Mouse (Mus musculus) layer of hippocampus, postnatal 25 days (tissue): ENCODE data around the gene Meis1. TPM values are rescaled to one million over a fixed set of nuclear protein-coding genes. Genes with fewer than 3 reads are reported as not detected.

Experiments
- DNase-seq, 2 experiments: peaks; one replicate each; pipeline ENCODE4 v3.0.0; 2022; ENCODE audit warnings: mixed read lengths in 2 of 2, low spot score in 1 of 2; ENCODE audit errors: extremely low spot score in 1 of 2
- total RNA-seq, 2 experiments: library from RNA; stranded (reverse); gene quantifications; 2 replicates each; pipeline ENCODE4 v1.2.3; 2021

Gene Meis1
- total RNA-seq, 2 experiments from 2014 or later, result 2.1 to 2.9 TPM

DNA sequence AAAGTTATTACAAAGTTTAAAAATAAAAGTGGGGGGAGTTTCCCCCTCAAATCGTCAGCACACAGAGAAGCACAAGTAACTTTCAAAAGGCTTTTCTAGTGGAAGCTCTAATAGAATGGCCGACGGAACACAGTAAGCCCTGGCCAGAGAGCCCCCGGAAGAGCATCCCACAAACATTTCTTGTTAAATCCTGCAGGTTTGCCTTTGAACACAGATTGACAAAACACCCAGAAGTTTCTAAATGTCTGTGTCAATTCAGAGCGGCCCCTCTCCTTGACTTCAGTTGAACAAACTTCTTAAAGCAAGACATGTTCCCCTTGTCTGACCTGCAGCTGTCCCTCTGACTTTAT, 3.4 kb downstream of the Meis1 start:
- peak in 1 of 2 experiments; percentile 3 for DNase-seq

DNA sequence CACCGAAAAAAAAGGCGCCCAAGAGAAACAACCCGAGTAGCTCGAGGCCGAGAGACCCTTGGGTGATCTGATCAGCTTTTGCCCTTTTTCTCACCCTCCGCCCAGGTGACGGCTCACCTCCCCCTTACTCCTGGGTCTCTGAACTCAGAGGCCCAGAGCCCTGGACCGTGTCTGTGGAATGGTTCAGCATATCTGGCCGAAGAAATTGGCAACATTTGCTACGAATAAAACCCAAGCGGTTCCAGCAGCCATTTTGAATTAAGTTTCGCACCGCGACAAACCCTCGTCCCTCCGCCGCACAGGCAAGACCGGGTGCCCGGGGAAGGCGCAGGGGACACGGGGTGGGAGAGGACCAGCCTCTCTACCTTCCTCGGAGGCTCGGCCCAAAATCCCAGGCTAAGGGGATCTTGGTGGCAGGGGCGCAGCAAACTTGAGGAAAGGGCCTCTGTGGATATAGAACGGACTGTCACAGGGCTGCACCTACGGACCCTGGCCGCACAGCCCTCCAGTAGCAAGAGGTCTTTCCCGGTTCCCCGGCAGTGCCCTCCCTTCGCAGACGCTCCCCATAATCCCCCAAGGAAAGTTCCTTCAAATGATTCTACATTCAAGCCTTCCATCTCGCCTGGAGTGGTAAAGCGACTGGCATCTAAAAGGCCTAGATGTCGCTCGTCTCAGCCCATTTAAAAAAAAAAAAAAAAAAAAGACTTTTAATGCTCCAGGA, 4.2 kb downstream of the Meis1 start:
- DNase-seq, result no peak

DNA sequence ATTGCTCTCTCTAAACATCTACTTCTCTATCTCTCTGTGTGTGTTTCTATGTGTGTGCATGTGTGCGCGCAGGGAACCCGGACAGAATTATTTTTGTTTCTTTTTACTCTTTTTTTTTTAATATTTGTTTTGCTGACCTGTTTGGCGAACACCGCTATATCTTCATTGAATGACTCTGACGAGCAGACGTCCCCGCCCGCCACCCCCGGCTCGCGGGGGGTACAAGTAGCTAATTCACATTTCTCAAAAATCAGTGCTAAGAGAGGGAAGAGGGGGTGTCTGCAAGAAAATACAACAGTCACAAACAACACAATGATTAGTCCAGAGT, 4.7 kb downstream of the Meis1 start:
- no peak for DNase-seq

DNA sequence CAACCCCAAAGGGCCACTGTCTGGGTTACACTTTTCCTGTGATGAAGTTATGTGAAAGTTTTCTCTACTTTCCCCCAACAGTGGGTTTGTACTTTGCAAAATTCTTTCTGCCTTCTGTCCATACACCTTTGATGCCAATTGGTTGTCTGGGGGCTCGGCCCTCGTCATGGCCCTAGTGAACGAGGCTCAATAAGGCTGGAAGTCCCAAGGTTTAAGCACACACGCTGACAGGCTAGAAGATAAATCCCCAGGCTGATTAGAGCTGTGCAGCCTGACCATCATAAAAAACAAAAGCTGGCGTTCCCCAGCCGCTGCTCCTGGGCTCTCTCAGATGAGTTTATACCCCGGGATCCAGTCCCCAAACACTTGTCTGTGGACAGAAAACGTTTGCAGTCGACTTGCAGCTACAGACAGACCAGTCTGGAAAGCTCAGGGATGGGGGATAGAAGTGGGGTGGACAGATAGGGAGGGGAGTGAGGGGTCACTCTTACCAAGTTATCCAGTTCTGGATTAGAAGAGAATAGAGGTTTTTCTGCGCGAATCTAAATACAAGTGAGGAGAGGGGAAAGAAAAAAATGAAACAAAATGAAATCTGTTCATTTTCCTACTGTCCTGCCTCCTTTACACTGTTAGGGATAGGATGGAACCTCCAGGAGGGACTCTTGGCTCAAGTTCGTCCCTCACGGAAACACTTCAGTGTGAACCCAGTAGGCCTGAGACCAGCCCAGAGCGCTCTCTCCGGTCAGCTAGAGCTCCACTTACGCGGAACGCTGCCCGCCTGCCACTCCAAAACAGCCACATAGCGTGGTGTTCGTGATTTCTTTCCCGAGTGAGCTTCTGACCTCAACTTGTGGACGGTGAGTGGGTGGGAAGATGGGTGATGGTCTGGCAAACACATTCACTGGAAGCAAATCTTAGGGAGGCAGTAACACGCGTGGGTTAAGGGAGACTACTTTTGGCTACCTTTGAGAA, 5.4 kb downstream of the Meis1 start:
- DNase-seq, result no peak

DNA sequence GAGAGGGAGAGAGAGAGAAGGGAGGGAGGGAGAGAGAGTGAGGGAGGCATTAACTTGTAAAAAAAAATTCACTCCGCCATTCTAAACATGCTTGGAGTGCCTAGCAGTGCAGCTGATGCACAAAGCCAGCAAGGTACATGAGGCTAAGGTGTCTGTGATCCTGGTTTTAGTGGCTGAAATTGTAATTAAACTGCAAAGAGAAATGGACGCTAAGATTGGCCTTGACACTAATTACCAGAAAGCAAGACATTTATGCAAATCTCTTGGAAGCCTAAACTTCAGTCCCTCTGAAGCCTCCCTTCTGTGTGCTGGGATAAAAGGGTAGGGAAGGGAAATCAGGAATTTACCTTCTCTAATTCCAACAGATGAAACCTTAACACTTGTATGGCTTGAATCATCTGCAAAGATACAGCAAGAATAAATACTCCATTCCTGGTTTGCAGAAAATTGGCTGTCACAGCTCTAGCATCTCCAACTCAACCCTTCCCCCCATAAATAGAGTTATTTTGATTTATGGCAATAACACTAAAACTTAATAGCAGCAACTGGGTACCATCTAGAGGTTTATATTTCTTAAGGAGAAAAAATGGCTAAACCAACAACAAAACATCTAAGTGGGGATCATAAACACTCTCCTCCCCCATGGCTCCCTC, 6.2 kb downstream of the Meis1 start:
- no peak for DNase-seq

DNA sequence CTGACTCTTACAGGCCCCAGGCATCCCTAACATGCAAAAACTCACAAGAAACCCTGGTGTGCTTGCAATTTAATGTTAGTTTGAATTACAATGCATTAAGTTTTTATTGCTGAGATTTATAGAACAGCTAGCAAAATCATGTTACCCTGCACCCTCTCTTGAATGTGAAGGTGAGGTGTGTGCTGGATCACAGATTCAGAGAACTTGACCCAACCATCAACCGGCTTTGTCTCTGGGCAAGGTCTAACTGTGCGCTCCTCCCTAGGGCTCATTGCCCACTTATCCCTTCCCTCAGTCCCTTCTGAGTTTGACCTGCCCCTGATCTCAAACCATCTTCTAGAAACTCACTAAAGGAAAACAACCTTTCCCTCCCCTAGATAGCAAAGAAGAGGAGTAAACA, 6.8 kb downstream of the Meis1 start:
- no peak for DNase-seq

DNA sequence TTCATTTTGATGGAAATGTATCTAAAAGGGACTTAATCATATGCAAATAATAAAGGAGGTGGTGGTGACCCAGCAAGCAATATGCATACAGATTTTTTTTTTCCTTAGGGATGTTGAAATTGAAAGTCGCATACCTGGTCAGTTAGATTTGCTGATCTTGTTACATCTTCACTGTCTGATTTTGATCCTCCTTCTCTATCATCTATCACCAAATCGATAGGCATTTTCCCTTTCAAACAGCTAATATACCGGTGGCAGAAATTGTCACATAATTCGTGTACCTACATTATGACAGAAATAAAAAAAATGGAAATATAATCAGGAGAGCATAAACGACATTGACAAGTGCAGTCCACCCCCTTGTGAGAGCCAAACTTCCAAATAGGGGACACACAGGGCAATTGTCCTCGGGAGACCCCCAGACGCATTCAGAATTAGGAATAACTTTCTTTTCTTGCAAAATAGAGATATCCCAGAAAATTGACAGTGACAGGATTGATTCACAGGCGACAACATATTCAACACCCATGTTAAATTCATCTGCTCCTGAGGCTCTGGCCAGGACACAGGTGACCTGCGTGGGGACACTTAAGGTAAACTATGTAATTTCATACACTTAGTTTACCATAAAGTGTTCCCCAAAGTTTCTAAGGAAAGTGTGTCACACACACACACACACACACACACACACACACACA, 7.5 kb downstream of the Meis1 start:
- DNase-seq, result no peak

DNA sequence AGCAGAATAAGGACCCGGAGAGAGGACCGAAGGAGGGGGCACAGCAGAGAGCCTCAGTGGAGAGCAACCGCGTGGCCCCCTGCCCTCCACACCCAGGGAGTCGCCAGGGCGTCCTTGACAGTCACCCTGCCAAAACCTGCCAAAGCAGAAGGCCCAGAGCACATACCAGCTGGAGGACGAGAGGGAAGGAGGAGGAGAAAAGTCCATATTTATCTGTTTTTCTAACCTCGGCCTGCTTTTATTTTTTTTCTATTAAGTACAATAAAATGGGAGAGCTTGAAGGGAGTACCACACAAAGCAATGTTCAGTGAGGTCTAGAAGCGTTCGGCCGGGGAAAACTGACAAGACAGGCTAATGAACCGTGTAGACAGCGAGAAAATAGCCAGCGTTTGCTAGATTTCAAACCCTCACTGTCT, 8.4 kb downstream of the Meis1 start:
- no peak for DNase-seq

DNA sequence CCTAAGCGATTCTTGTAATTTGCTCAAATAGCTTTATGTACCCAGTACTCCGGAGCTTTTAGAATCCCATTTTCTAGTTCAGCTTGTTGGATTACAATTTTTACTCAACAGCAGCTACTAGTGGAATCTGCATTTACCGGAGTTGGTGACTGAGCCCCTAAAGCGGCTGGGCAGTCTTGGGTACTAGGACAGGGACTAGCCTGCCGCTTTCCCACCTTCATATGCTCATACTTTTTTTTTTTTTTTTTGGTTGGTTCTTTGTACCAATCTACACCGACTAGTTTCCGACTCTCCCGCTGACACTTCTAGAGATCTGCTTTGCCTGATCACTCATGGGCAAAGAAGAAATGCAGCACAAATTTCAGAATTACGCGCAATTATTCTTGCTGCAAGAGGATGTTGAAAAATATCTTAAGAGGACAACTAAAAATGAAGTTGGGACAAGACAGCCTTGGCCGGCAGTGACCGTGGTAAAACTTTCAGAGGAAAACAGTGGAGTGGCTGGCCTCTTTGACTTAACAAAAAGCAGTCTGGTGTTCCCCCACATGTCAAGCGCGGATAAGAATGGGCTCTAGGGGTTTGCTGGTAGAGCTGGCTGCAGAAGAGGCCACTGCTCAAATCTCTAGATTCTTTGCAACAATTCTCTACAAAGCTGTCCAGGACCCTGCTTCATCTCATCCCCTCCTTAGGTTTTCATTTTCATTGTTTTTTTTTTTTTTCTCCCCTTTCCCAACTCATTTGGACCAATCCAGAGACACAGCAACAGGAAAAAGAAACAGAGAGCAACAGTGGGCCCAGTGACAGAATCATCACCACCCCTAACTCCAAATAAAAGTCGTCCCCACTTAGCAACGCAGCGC, 9.0 kb downstream of the Meis1 start:
- no peak for DNase-seq

DNA sequence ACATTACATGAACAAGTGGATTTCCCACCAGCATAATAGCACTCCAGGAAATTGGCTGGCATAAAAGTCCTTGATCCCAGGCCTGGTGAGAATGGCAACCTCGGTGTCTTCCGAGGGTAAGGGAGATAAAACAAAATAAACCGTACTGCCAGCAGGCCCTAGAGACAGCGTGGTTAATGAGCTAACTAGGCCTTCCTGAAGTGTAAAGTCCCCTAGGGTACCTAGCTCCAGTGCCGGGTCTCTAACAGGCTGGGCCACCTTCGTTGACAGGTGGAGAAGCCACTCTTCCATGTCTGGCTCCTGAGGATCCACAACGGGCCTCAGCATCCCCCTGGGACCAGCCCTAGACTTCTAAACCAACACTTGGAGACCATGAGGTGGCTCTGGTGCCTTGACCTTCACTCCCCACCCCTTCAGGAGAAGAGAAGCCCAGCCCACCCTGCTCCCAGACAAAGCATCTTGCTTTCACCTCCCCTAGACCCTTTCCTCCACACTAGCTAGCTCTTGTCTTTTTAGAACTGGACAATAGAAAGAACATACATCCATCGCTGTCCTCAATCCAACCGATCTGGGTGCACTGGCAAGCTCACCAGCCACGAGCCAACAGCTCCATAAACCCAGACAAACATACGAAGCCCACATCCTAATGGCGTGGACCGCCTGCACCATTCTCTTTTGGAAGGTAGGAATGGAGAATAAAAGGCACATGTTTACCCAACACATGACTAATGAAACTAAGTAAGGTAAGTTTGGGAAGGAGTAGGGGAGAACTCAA, 10.0 kb downstream of the Meis1 start:
- no peak for DNase-seq

DNA sequence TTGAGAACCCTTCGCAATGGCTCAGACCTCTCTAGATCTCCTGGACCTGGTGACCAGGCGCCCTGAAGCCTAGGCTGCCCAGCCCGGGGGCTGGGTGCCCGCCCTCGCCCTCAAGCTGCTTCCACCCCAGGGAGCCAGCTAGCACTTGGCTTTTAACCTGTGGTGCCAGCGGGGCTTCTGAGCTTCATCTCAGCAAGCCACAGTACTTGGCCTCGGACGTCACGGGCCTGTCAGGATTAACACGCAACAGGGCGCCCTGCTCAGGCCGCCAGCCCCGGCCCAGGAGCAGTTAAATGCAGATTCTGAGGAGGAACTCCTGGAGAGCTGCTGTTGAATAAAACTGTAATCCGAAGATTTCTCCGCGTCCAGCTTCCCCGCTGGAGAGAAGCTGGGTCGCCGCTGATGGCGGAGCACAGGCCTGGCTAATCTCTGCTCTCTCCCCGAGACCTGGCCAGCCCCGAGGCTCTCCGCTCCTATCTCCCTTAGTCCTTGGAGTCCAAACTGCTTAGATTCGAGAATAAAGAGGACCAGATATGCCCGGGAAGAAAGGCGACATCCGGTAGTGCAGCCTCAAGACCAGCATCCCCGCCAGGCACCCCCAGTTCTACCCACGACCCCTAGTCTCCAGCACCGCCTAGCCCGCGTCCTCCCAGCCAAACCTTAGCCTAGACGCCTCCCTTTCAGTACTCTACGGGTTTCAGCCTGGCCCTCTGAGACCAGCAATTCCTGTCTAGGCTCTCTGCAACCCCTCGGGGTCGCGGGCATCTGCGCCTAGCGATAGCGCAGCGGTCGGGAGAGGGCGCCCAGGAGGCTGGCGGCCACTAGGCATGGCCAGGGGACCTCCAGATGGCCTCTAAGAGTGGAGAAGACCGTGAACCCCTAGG, 11.0 kb downstream of the Meis1 start:
- DNase-seq, result no peak

DNA sequence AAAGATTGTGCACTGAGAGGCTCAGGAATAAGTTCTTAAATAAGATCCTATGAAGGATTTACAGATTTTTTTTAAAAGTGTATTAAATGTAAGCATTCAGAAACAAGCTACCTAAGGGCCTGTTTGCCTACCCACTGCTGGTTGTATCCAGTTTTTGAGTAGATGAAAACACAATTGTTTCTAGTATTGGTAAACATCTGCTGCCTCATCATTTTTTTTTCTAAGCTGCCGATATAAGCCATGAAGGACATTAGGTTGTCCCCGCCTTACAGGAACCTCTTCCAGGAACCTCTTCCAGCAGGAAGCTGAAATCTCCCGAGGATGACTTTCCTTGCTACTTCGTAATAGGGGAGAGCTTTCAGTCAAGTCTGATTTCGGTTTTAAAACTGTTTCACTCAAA, 11.7 kb downstream of the Meis1 start:
- no peak for DNase-seq

DNA sequence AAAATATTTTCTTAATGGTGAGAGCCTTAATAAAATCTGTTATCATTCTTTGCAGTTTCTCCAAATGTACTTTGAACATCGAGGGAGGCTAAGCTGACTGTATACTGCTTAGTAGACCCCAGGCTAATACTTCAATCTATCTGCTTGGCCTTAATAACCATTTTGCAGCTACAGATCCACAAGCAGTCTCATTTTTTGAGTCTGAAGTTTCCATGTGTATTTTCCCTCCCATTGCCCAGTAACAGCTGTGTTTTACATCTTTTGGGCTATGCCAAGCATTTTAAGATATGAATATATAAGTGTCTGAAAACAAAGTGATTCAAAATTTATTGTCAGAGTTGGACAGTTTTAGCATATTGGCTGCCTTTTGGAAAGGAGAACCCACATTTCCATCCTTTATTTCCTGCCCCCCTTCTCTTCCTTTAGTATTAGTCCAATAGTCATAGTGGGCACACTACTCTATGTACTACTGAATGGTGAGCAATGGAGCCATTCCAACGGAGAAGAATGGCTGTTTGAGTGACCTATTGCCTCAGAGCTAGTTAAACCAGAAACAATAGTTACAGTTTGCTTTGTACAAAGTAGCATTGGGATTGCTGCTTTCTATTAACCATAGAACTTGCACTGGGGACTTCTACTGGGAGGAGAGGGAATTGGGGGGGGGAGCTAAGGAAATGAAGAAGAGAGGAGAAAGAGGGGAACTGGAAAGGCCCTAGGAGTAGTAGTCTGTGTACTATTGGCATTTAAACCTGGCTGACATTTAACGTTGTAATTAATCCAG, 12.7 kb downstream of the Meis1 start:
- DNase-seq, result no peak

DNA sequence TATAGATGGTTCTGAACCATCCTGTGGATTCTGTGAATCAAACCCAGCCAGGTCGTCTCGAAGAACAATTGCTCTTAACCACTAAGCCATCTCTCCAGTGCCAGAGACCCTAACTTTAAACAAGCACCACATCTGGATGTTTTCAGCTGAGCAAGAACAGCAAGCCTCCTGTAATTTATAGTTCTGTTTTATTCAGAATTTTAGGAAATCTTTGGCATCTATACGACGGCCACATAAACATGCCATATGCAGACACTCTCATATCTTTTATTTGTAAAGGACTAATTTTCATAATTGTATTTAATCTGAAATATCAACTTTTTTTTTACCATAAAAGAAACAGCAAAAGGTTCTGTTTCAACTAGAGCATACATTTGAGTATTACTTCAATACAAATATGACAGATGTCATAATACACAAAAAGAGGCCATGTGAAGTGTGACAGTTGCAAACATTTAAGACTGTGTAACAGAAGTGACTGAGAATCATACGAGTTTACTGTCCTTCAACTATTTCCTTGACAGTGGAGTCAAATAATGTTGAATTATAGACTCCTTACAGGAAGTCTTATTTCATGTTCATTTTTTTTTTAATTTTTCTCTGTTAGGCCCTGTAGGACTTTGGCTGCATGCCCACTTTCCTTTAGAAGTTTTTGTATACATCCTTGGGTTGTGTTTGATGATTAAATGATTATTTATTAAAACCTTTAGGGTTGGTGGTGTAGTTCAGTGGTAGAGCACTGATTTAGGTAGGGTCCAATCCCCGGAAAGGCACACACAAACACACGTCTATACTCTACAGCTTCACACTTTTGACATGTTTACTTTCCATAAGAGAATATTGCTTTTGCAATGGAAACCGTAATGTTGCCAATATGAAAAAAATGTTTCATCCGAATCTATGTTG, 13.5 kb downstream of the Meis1 start:
- DNase-seq, result no peak

DNA sequence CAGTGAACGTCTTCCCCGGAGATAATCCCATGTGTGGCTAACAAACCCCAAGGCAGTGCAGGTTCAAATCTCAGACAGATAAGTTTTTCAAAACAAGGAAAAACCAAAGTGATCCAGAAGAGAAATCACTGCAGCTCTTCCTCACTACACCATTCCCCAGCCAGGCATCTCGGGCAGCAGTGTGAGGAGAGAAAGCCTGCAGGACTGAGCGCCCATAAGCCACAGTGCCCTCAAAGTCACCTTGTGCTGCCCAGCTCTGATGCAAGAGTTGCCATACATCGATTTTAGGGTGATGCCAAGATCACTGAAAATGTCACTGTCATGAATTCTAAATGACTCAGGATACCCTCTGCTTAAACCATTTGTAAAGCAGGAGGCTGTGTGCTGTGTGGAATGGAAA, 15.7 kb downstream of the Meis1 start:
- DNase-seq, result no peak

DNA sequence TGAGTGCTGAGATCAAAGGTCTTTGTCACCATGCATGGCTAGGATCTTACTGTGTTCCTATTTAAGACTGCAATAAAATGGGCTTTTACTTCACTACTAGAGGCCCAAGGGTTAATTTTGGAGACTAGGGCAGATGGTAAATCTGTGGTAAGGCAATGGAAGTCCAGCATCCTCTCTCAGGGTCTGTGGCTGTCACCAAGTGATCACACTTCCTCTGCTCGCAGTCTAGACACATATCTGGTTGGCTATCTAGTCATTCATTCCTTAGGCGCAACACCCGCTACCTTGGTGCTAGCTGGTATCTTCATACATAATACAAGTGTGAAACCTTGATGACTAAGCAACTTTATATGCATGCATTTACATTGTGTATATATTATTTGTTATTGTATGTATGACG, 22.0 kb downstream of the Meis1 start:
- no peak for DNase-seq
